Mouse (Mus musculus): ENCODE measurements around the gene Trhde. TPM values are rescaled to one million over a fixed set of nuclear protein-coding genes. Genes with fewer than 3 reads are reported as not detected.

Trhde gene
- polyA plus RNA-seq, 1 experiment = 15.3 TPM

GRCm38 (mm10) chr10:114798788-114799187 is 3.3 kb downstream of the Trhde start:
- TF ChIP-seq POLR2A (IDR thresholded peaks at IDR 0.05; ENCODE audit: extremely low read depth, insufficient read depth, low read length) (no peak), CTCF (IDR thresholded peaks at IDR 0.05; ENCODE audit: extremely low read depth, insufficient read depth, low read length) (no peak)
- no peaks in the 10 kb centered on the region for H3K4me1 ChIP-seq (ENCODE audit: control insufficient read depth, insufficient read depth, low read length)

GRCm38 (mm10) chr10:114798218-114798617 is 3.9 kb downstream of the Trhde start:
- H3K27ac ChIP-seq (ENCODE audit: insufficient read depth, low read length) = no peak overlapping the region
- no peaks in the 10 kb centered on the region for H3K4me1 ChIP-seq (ENCODE audit: control insufficient read depth, insufficient read depth, low read length)
- no peak for TF ChIP-seq CTCF (IDR thresholded peaks at IDR 0.05; ENCODE audit: extremely low read depth, insufficient read depth, low read length)
- TF ChIP-seq POLR2A (IDR thresholded peaks at IDR 0.05; ENCODE audit: extremely low read depth, insufficient read depth, low read length) = no peak
- H3K4me3 ChIP-seq (ENCODE audit: insufficient read depth, low read length) = peak overlapping the region; percentile 88; the same call in 1 of the 2 replicates

More at GRCm38 (mm10) chr10:114798788-114799187, 3.3 kb downstream of the Trhde start:
- no peak overlapping the region for H3K27ac ChIP-seq (ENCODE audit: insufficient read depth, low read length)
- peak overlapping the region; percentile 88 for H3K4me3 ChIP-seq (ENCODE audit: insufficient read depth, low read length)

- Histone ChIP-seq H3K4me3 (ENCODE audit: insufficient read depth, low read length) (no peak overlapping the region), H3K27ac (ENCODE audit: insufficient read depth, low read length) (no peak overlapping the region), H3K4me1 (ENCODE audit: control insufficient read depth, insufficient read depth, low read length) (no peaks in the 10 kb centered on the region)
- TF ChIP-seq CTCF (IDR thresholded peaks at IDR 0.05; ENCODE audit: extremely low read depth, insufficient read depth, low read length) (no peak), POLR2A (IDR thresholded peaks at IDR 0.05; ENCODE audit: extremely low read depth, insufficient read depth, low read length) (no peak)
Measured at GRCm38 (mm10) chr10:114797664-114798063, 4.4 kb downstream of the Trhde start.

- no peak overlapping the region for H3K4me3 ChIP-seq (ENCODE audit: insufficient read depth, low read length)
- TF ChIP-seq CTCF (IDR thresholded peaks at IDR 0.05; ENCODE audit: extremely low read depth, insufficient read depth, low read length) = no peak
- no peak for TF ChIP-seq POLR2A (IDR thresholded peaks at IDR 0.05; ENCODE audit: extremely low read depth, insufficient read depth, low read length)
- no peak overlapping the region for H3K27ac ChIP-seq (ENCODE audit: insufficient read depth, low read length)
Measured at GRCm38 (mm10) chr10:114796872-114797271, 5.2 kb downstream of the Trhde start.

GRCm38 (mm10) chr10:114794214-114794613 is 7.9 kb downstream of the Trhde start:
- TF ChIP-seq POLR2A (IDR thresholded peaks at IDR 0.05; ENCODE audit: extremely low read depth, insufficient read depth, low read length) (no peak), CTCF (IDR thresholded peaks at IDR 0.05; ENCODE audit: extremely low read depth, insufficient read depth, low read length) (no peak)
- no peak overlapping the region for H3K4me3 ChIP-seq (ENCODE audit: insufficient read depth, low read length)
- H3K4me1 ChIP-seq (ENCODE audit: control insufficient read depth, insufficient read depth, low read length) = no peaks in the 10 kb centered on the region
- H3K27ac ChIP-seq (ENCODE audit: insufficient read depth, low read length) = no peak overlapping the region

More at GRCm38 (mm10) chr10:114796872-114797271, 5.2 kb downstream of the Trhde start:
- no peaks in the 10 kb centered on the region for H3K4me1 ChIP-seq (ENCODE audit: control insufficient read depth, insufficient read depth, low read length)

- Histone ChIP-seq H3K27ac (ENCODE audit: insufficient read depth, low read length) (no peak overlapping the region), H3K4me3 (ENCODE audit: insufficient read depth, low read length) (no peak overlapping the region)
- TF ChIP-seq CTCF (IDR thresholded peaks at IDR 0.05; ENCODE audit: extremely low read depth, insufficient read depth, low read length) = no peak
- no peak for TF ChIP-seq POLR2A (IDR thresholded peaks at IDR 0.05; ENCODE audit: extremely low read depth, insufficient read depth, low read length)
Measured at GRCm38 (mm10) chr10:114765914-114766313, 36.2 kb downstream of the Trhde start.

GRCm38 (mm10) chr10:114762125-114762524 is 40.0 kb downstream of the Trhde start:
- TF ChIP-seq POLR2A (IDR thresholded peaks at IDR 0.05; ENCODE audit: extremely low read depth, insufficient read depth, low read length) (no peak), CTCF (IDR thresholded peaks at IDR 0.05; ENCODE audit: extremely low read depth, insufficient read depth, low read length) (no peak)
- Histone ChIP-seq H3K4me3 (ENCODE audit: insufficient read depth, low read length) (no peak overlapping the region), H3K27ac (ENCODE audit: insufficient read depth, low read length) (no peak overlapping the region), H3K4me1 (ENCODE audit: control insufficient read depth, insufficient read depth, low read length) (no peaks in the 10 kb centered on the region)

More at GRCm38 (mm10) chr10:114765914-114766313, 36.2 kb downstream of the Trhde start:
- H3K4me1 ChIP-seq (ENCODE audit: control insufficient read depth, insufficient read depth, low read length) = no peaks in the 10 kb centered on the region

- TF ChIP-seq CTCF (IDR thresholded peaks at IDR 0.05; ENCODE audit: extremely low read depth, insufficient read depth, low read length) = no peak
- no peak for TF ChIP-seq POLR2A (IDR thresholded peaks at IDR 0.05; ENCODE audit: extremely low read depth, insufficient read depth, low read length)
- H3K4me3 ChIP-seq (ENCODE audit: insufficient read depth, low read length) = no peak overlapping the region
- H3K4me1 ChIP-seq (ENCODE audit: control insufficient read depth, insufficient read depth, low read length) = no peaks in the 10 kb centered on the region
- no peak overlapping the region for H3K27ac ChIP-seq (ENCODE audit: insufficient read depth, low read length)
Measured at GRCm38 (mm10) chr10:114759240-114759639, 42.9 kb downstream of the Trhde start.

- no peaks in the 10 kb centered on the region for H3K4me1 ChIP-seq (ENCODE audit: control insufficient read depth, insufficient read depth, low read length)
- H3K27ac ChIP-seq (ENCODE audit: insufficient read depth, low read length) = no peak overlapping the region
- H3K4me3 ChIP-seq (ENCODE audit: insufficient read depth, low read length) = no peak overlapping the region
- TF ChIP-seq CTCF (IDR thresholded peaks at IDR 0.05; ENCODE audit: extremely low read depth, insufficient read depth, low read length) (no peak), POLR2A (IDR thresholded peaks at IDR 0.05; ENCODE audit: extremely low read depth, insufficient read depth, low read length) (no peak)
Measured at GRCm38 (mm10) chr10:114758614-114759013, 43.5 kb downstream of the Trhde start.

- Histone ChIP-seq H3K4me1 (ENCODE audit: control insufficient read depth, insufficient read depth, low read length) (no peaks in the 10 kb centered on the region), H3K27ac (ENCODE audit: insufficient read depth, low read length) (no peak overlapping the region), H3K4me3 (ENCODE audit: insufficient read depth, low read length) (no peak overlapping the region)
- TF ChIP-seq CTCF (IDR thresholded peaks at IDR 0.05; ENCODE audit: extremely low read depth, insufficient read depth, low read length) (no peak), POLR2A (IDR thresholded peaks at IDR 0.05; ENCODE audit: extremely low read depth, insufficient read depth, low read length) (no peak)
Measured at GRCm38 (mm10) chr10:114742755-114743705, 59.1 kb downstream of the Trhde start.

All from cortical plate, adult 2 months (tissue).